Mouse (Mus musculus): Measurements from ENCODE around the gene 1700001C19Rik.

Gene 1700001C19Rik

GRCm38 (mm10) chr17:47369087-47369443, 68.1 kb downstream of the 1700001C19Rik start:
- DNase-seq = peak; percentile 11

GRCm38 (mm10) chr17:47368401-47369086, 68.6 kb downstream of the 1700001C19Rik start, which contains the start of gene Mrps10:
Mrps10 (plus strand) TSS chr17:47368887.
- DNase-seq = peak; percentile 86
